Mouse (Mus musculus): ENCODE results near the gene Insrr.
"Not testable (repeated sequence)": the region's sequence is repeated elsewhere in the genome, so short reads cannot be mapped to it uniquely, and the experiment has no call there.

The Insrr gene

DNA sequence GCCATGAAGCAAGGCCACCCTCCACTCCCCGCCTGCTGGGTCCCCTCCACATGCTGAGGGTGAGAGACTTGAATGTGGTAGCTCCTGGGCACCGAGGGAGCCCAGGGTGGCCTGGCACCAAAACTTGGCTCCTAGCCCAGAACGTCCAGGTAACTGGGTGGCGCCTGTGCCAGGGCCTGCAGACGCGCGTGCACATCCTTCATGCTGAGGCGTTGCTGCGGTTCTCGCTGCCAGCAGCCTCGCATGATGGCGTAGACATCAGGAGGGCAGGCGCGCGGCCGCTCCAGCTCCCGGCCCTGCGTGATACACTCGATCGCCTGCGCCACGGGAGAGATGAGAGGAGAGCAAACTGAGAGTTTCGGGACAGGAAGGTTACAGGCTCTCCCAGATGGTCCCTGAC is 18.5 kb upstream of the Insrr start:
- in situ Hi-C loops (cut with MboI, MseI): no loop called here

GRCm38 (mm10) chr3:87779086-87779485 is 17.7 kb upstream of the Insrr start:
- in situ Hi-C loops (cut with MboI, MseI): no loop called here

- in situ Hi-C loops (cut with MboI, MseI): loop anchor here (5.0 kb wide), 1 partner anchor 44 kb away; no protein-coding TSS in a partner anchor
These were observed 13.3 kb upstream of the Insrr start for GRCm38 (mm10) chr3:87783282-87784023.

DNA sequence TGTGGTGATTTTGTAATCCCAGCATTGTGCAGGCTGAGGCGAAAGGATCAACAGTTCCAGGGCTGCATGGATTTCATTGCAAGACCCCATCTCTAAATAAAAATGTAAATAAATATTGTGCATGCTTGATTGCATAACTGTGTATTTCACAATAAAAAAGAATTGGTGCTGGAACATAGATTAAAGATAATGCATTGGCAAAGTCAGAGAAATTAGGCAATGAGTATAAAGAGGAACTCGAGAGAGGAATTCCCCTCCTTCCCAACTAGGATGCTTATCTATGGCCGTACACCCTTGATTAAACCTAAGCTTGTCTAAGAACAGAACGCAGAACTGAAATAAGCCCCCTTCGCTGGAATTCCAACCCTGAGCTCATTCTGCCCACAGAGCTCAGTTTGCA is 11.6 kb upstream of the Insrr start:
- in situ Hi-C loops (cut with MboI, MseI): no loop called here

DNA sequence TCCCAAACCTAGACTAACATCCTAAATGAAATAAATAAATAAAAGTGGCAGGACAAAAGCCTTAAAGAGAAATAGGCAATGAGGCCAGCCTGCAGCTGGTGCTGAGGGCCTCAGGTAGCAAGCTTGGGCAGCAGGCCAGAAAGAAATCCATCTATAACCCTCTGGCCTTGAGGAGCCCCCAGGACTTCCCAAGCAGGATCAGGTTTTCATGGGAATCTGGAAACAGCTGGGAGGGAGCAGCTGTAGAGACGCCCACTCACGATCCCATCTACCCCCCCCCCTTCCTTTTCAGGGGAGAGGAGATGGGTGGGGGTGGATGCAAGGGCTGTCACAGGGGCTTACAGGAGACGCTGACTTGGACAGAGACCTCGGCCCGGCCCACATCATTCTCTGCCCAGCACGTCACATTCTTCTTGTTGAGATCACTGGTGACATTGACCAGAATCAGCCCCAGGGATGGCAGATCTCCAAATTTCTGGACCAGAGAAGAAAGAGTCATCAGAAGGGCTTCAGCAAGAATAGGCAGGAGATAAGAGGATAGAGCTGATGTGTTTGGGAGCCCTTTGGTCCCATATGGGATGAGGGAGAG is 11.0 kb upstream of the Insrr start:
- in situ Hi-C loops (cut with MboI, MseI): no loop called here

GRCm38 (mm10) chr3:87789248-87789647 is 7.5 kb upstream of the Insrr start:
- in situ Hi-C loops (cut with MboI, MseI): no loop called here

GRCm38 (mm10) chr3:87789768-87790167 is 7.0 kb upstream of the Insrr start:
- in situ Hi-C loops (cut with MboI, MseI): no loop called here

- in situ Hi-C loops (cut with MboI, MseI): loop anchor here (5.0 kb wide), 1 partner anchor 57 kb away; no protein-coding TSS in a partner anchor
These were observed 1.8 kb upstream of the Insrr start, which contains the start of gene Ntrk1 for GRCm38 (mm10) chr3:87794922-87795325. Gene Ntrk1, minus strand, starts transcription at chr3:87795162.

DNA sequence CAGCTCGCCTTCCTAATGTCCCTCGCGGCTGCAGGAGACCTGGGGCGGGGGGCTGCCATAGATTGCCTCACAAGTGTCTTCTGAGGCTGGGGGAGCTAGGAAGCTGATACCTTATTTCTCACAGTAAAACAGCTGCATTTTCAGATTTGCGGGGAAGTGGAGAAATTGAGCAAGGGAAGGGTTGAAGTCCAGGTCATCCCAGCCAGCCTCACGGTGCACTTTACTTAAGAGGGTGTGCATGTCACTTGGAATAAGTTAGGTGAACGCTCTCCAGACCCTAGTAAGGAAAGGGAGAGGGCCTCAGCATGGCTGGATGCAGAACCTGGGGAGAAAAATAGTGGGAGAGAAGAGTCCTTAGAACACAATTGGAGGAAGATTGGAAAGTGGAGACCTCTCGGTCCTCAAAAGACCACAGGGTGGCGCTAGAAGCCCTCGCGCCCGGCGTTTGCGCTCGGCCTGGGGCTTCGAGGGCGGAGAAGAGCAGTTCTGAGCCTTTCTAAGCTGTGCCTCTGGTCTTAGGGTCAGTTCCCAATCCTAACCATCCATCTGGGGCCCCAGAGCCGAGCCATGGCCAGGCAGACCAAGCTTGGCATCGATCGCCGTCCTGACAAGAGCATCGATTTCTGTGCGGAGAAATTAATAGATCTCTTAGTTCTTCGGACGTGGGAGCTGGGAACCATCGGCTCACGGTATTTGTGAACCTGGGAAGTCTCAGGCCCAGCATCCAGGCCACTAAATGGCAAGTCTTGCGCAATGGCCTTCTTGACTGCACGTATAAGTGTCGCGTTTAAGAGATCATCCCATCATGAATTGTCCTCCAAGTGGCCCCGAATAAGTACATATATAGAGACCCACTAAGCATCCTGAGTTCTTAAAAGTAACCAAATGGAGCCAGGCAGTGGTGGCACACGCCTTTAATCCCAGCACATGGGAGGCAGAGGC is 1.1 kb upstream of the Insrr start:
- in situ Hi-C loops (cut with MboI, MseI): loop anchor here (5.0 kb wide), 1 partner anchor 57 kb away; no protein-coding TSS in a partner anchor

DNA sequence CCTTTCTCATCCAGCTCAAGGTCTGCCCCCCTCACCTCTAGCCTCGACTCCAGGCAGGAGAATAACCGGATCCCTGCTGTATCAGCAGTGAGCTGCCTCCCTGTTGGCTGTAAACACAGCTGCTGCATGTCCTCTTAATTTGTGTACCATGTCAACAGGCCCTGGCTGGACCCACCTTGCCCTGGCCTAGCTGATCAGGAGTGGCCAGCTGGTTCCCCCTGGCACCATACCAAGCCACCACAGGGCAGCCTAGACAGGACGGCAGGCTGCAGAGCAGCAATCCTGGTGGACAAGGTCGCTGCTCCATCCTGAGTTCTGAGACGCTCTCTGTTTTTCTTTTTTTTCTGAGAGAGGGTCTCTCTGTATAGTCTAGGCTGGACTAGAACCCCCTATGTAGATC is 4.9 kb downstream of the Insrr start:
- in situ Hi-C loops (cut with MboI, MseI): no loop called here

- in situ Hi-C loops (cut with MboI, MseI): no loop called here
These were observed 7.4 kb downstream of the Insrr start for GRCm38 (mm10) chr3:87804038-87804677.

GRCm38 (mm10) chr3:87809322-87809962 is 12.7 kb downstream of the Insrr start:
- in situ Hi-C loops (cut with MboI, MseI): no loop called here

GRCm38 (mm10) chr3:87811297-87811696 is 14.5 kb downstream of the Insrr start:
- in situ Hi-C loops (cut with MboI, MseI): no loop called here

GRCm38 (mm10) chr3:87812413-87812812 is 15.7 kb downstream of the Insrr start:
- in situ Hi-C loops (cut with MboI, MseI): no loop called here

DNA sequence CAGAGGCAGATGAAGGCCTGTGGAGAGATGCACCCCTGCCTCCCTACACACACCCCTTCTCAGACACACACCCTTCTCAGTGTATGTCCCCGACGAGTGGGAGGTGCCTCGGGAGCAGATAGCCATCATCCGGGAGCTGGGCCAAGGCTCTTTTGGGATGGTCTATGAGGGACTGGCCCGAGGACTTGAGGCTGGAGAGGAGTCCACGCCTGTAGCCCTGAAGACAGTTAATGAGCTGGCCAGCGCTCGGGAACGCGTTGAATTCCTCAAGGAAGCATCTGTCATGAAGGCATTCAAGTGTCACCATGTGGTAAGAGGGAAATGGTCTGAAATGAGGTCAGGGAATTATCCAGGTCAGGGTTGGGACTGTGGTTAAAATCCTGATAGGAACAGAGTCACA is 16.1 kb downstream of the Insrr start:
- in situ Hi-C loops (cut with MboI, MseI): no loop called here

DNA sequence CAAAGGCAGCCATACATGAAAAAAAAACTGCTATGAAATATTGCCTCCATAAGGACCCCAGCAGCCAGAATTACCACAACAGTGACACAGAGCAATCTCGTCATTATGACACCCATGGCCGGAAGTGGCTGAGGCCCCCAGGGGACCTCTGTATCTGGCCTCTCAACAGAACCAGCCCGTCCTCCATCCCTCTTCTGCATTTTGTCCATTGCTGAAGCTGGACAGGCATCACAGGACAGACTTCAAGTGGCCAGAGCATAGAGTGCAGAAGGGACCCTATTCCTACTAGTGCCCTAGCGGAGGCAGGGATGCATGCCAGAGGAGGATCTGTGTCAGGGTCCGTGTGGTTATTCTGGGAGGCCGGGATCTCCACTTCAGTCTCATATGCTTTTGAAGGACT is 19.4 kb downstream of the Insrr start:
- in situ Hi-C loops (cut with MboI, MseI): no loop called here

DNA sequence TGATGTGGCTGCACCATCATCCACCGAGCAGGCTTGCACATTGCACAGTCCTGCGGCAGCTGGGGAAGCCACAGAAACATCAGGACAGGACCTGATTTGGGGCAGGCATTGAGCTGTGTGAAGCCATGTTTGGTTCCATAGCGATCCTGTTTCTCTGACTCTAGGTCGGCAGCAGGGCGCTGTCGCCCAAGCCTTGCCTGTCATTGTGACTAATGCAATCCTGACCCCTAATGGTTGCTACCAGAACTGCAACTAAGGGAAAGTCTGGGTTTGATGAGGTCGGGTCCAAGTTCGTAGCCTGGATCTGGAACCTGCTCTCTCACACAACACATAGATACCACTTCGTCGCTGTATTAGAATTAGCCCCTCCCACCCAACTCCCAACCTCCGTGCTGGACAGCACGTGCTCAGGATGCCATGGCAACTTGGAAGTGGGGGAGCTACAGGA is 19.9 kb downstream of the Insrr start:
- in situ Hi-C loops (cut with MboI, MseI): no loop called here

GRCm38 (mm10) chr3:87818226-87818625 is 21.5 kb downstream of the Insrr start:
- in situ Hi-C loops (cut with MboI, MseI): no loop called here

- in situ Hi-C loops (cut with MboI, MseI): not testable (repeated sequence)
These were observed 27.5 kb downstream of the Insrr start, which contains the start of gene Pear1 for GRCm38 (mm10) chr3:87824206-87824605. Gene Pear1, minus strand, starts transcription at chr3:87824306.

GRCm38 (mm10) chr3:87828435-87828834 is 31.7 kb downstream of the Insrr start:
- in situ Hi-C loops (cut with MboI, MseI): loop anchor here (5.0 kb wide), 1 partner anchor 46 kb away; no protein-coding TSS in a partner anchor

DNA sequence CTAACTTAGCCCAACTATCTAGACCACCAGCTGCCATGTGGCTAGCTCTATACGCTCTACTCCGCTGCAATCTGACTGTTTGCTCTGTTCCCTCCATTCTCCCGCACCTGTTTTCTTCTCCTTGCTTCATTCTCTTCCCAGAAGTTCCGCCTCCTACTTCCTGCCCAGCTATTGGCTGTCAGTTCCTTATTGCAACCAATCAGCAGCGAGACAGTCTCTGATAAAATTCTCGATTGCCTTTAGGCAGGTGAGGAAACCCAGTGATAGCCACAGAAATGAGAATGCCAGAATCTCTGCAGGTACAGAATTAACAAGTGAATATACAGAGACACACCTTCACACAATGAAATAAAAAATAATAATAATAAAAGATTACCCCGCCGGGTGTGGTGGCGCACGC is 32.3 kb downstream of the Insrr start:
- in situ Hi-C loops (cut with MboI, MseI): loop anchor here (5.0 kb wide), 1 partner anchor 47 kb away; no protein-coding TSS in a partner anchor
